Mouse (Mus musculus) testis, postnatal 14 days (tissue): ENCODE results near the gene Mllt1.

Experiments
- DNase-seq: peaks from one replicate; pipeline ENCODE4 v3.0.0; 2021; ENCODE audit warnings: low spot score

Gene Mllt1

GRCm38 (mm10) chr17:56935363-56936131, at the start of gene Mllt1:
Mllt1 (minus strand) TSS chr17:56935415.
- peak; percentile 99 for DNase-seq

GRCm38 (mm10) chr17:56984886-56985285, 49.7 kb upstream of the Mllt1 start:
- no peak for DNase-seq

- no peak for DNase-seq
These were observed 46.8 kb upstream of the Mllt1 start, which contains the start of gene Acer1 for GRCm38 (mm10) chr17:56982013-56982412. Acer1 (minus strand) TSS chr17:56982126.

DNA sequence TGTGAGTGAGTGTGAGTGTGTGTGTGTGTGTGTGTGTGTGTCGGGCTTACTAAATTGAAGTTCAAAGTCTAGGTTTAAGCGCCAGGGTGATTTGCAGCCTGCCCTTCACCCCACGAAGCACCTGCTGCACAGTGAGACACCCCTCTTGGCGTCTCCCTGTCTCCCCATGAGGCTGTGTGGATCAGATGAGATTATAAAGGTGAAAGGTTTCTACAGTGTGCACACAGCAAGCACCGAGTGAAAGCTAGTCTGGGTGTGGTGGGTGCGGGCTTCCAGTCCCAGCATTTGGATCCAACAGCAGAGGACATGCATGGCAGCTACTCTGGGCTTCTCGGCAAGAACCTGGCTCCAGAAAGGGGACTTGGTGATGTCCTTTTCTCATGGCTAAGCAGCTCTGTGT, 45.8 kb upstream of the Mllt1 start:
- no peak for DNase-seq

DNA sequence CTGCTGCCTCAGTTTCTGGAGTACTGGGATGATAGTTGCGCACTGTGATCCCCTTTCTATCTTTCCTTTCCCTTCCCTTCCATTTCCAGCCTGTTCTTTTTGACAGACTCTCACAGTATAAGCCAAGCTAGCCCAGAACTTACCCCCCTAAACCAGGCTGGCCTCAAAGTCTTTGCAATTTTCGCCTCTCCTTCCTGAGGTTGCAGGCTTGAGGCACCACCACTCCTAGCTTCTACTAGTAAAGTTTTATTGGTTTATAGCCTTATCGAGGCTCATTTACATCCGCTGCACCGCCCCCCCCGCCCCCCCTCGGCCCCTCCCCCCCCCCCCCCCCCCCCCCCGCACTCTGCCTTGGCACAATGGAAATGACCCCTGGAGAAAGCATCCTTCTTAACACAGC, 44.3 kb upstream of the Mllt1 start:
- no peak for DNase-seq

DNA sequence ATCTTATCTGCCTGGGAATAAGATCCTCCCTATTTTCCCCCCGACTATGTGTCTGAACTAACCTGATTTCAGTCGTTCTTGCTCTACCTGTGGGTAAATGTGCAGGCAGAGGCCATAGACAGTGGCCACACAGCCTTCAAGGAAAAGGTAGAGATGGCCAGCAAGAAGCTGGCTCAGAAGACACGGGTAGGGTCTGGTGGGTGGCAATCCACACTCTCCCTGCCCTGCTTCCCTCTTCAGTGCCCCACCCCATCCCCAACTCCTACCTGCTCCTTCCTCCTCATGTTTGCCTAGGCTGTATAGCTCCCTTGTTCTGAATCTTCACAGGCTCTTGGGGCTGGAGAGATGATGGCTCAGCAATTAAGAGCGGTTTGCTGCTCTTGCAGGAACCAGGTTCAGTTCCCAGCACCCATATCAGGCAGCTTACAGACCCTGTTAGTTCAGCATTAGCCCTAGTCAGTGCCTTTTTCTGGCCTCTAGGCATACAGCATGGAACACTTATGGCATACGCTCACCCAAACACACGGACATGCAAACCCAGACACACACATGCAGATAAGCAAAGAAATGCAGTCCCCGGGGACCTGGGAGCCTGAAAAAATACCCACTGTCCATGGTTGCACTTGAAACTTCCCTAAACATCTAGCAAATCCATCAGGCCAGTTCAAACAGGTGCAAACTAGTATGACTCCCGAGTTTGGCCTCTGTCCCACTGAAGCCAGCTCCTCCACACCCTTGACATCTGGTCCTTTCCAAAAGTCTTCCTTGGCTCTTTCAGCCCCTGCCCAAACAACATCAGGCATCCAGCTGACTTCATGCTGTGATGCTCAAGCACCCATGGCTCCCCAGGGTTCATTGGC, 41.5 kb upstream of the Mllt1 start:
- DNase-seq: no peak

GRCm38 (mm10) chr17:56975391-56975790, 40.2 kb upstream of the Mllt1 start:
- DNase-seq: no peak

GRCm38 (mm10) chr17:56974708-56975240, 39.6 kb upstream of the Mllt1 start:
- no peak for DNase-seq

DNA sequence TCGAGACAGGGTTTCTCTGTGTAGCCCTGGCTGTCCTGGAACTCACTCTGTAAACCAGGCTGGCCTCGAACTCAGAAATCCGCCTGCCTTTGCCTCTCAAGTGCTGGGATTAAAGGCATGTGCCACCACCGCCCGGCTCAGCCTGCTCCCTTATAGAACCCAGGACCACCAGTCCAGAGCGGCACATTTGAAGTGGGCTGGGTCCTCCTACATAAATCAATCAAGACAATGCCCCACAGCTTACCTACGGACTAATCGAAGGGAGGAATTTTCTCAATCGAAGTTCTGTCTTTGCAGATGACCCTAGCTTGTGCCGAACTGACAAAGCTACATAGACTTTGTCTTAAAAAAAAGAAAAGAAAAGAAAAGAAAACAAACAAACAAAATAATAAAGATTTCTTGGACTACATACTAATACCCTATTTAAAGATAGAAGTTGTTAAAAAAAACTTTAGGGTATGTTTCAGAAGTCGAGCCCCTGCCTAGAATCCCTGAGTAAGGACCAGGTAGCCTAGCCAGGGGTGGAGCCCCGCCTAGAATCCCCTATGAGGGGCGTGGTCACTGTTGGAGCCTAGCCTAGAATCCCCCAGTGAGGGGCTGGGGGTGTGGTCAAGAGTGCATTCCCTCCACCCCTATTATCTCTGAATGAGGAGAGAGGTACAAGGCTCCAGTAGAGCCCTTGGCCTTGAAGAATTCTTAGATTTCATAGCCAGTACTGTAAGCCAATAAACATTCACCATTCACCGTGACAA, 38.9 kb upstream of the Mllt1 start:
- DNase-seq: no peak

DNA sequence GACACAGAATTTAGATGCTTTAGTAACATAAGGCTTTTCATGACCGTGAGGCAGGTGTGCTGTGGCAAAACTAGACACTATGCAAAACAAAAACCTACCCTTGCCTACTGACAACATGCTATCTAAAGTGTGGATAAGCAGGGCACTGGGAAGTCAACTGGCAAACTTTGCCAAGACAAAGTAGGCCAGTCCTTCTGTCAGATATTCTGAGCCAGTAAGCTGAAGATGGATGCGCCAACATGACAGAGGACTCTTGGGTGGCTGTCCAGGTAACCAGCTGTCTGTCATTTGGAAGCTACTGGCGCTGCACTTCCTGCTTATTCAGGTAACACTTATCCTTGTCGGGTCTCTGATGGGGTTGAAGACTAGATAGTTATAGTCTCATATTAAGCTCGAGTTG, 34.9 kb upstream of the Mllt1 start:
- DNase-seq: no peak

GRCm38 (mm10) chr17:56969321-56969720, 34.1 kb upstream of the Mllt1 start:
- no peak for DNase-seq

DNA sequence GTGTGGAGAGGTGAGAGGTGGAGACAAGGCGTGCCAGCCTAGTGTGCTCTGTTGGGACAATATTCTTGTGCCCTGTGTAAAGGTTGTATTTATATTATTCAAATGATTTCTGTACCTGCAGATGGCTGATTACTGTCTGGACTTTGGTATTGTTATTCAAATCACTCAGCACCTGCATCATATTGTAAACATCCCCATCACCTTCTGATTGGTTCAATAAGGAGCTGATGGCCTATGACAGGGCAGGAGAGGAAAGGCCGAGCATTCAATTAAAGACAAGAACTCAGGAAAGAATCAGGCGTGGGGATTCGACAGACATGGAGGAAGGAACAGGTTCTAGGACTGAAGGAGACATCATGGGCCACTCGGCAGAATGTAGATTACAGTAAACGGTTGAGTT, 28.4 kb upstream of the Mllt1 start:
- DNase-seq: no peak

- DNase-seq: no peak
These were observed 27.6 kb upstream of the Mllt1 start for GRCm38 (mm10) chr17:56962642-56963405.

GRCm38 (mm10) chr17:56961880-56962279, 26.7 kb upstream of the Mllt1 start:
- DNase-seq: no peak

DNA sequence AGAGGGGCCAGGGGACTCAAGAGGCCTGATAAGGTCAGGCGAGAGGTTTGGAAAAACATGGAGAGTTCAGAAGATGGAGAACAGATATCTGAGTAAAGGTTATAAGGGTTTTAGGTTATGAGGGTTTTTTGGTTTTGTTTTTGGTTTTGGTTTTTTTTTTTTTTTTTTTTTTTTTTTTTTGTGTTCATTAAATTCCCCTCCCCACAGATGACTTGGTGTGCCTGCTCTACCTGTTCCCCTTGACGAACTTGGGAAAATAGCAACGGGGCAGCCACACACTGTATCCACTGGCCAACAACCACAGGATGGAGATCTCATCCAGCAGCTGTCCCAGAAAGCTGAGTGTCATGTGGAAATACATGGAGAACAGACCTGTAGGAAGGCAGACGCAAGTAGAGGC, 23.5 kb upstream of the Mllt1 start:
- DNase-seq: no peak

GRCm38 (mm10) chr17:56957763-56958429, 22.7 kb upstream of the Mllt1 start:
- DNase-seq: no peak

GRCm38 (mm10) chr17:56954871-56955270, 19.7 kb upstream of the Mllt1 start:
- DNase-seq: no peak

GRCm38 (mm10) chr17:56952639-56953038, 17.4 kb upstream of the Mllt1 start:
- no peak for DNase-seq

GRCm38 (mm10) chr17:56950915-56951314, 15.7 kb upstream of the Mllt1 start:
- no peak for DNase-seq

- DNase-seq: no peak
These were observed 3.5 kb upstream of the Mllt1 start for GRCm38 (mm10) chr17:56938751-56939150.

GRCm38 (mm10) chr17:56936731-56937130, 1.5 kb upstream of the Mllt1 start:
- DNase-seq: no peak
